Mouse (Mus musculus): Measurements from ENCODE around the gene Rpl11. TPM values are rescaled to one million over a fixed set of nuclear protein-coding genes. Genes with fewer than 3 reads are reported as not detected.
"Not testable (repeated sequence)": the region's sequence is repeated elsewhere in the genome, so short reads cannot be mapped to it uniquely, and the experiment has no call there.

Gene Rpl11
- 181 and 218 TPM in 2 replicates for polyA plus RNA-seq (2012; rRNA removed)

DNA sequence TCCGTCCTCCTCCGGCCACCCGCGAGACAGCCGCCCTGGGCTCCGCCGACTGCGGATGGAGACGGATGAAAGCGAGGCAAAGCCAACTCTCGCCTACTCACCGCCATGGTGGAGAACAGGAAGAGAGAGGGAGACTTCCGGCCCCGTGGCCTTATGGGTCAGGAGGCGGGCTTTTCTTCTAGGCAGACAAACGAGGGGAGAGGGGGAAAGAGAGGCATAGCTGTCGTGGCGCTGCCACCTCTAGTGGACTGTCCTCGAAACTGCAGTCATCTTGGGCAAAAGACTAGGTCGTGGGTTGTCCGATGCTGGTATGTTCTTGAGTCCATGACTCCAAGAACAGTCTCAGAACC, at the start of gene Rpl11:
Gene Rpl11 (minus strand): TSS at position 182 of the 350 bp plus-strand sequence.
- peak; percentile 97 for TF ChIP-seq CTCF (IDR thresholded peaks at IDR 0.05; ENCODE audit: insufficient read depth, low read length)
- TF ChIP-seq POLR2A (IDR thresholded peaks at IDR 0.05; ENCODE audit: borderline replicate concordance, extremely low read depth, low read depth, low read length) = peak; percentile 94; the same call in 1 of the 2 replicates
- Histone ChIP-seq H3K4me3 (replicated peaks; ENCODE audit: extremely low read depth, low read depth, low read length) (peak within 1 kb of the TSS; percentile 99), H3K4me1 (ENCODE audit: control insufficient read depth, insufficient read depth, low read length) (peaks cover 7% of the 10 kb centered on the region; the same call in 1 of the 2 replicates)
- under 1% methylated on average over 21 of the region's 21 CpGs for WGBS
- peak; percentile 89 for DNase-seq

GRCm38 (mm10) chr4:136101753-136102152, 48.5 kb upstream of the Rpl11 start:
- H3K4me3 ChIP-seq (replicated peaks; ENCODE audit: extremely low read depth, low read depth, low read length); DNase-seq; H3K4me1 ChIP-seq (ENCODE audit: control insufficient read depth, insufficient read depth, low read length): not testable (repeated sequence)
- WGBS = 80% methylated on average over 4 of the region's 4 CpGs

- Histone ChIP-seq H3K4me1 (ENCODE audit: control insufficient read depth, insufficient read depth, low read length) (no peaks in the 10 kb centered on the region), H3K4me3 (replicated peaks; ENCODE audit: extremely low read depth, low read depth, low read length) (no peak overlapping the region)
- no peak for TF ChIP-seq CTCF (IDR thresholded peaks at IDR 0.05; ENCODE audit: insufficient read depth, low read length)
- TF ChIP-seq POLR2A (IDR thresholded peaks at IDR 0.05; ENCODE audit: borderline replicate concordance, extremely low read depth, low read depth, low read length) = no peak
- WGBS = 57% methylated on average over 12 of the region's 12 CpGs
- no peak for DNase-seq
Measured at GRCm38 (mm10) chr4:136100396-136101070, 47.3 kb upstream of the Rpl11 start.

GRCm38 (mm10) chr4:136098446-136098845, 45.2 kb upstream of the Rpl11 start:
- 94% methylated on average over 3 of the region's 3 CpGs for WGBS
- Histone ChIP-seq H3K4me3 (replicated peaks; ENCODE audit: extremely low read depth, low read depth, low read length) (no peak overlapping the region), H3K4me1 (ENCODE audit: control insufficient read depth, insufficient read depth, low read length) (no peaks in the 10 kb centered on the region)
- TF ChIP-seq POLR2A (IDR thresholded peaks at IDR 0.05; ENCODE audit: borderline replicate concordance, extremely low read depth, low read depth, low read length) (no peak), CTCF (IDR thresholded peaks at IDR 0.05; ENCODE audit: insufficient read depth, low read length) (no peak)
- no peak for DNase-seq

- no peak overlapping the region for H3K4me3 ChIP-seq (replicated peaks; ENCODE audit: extremely low read depth, low read depth, low read length)
- DNase-seq = no peak
- 62% methylated on average over 11 of the region's 11 CpGs for WGBS
- TF ChIP-seq CTCF (IDR thresholded peaks at IDR 0.05; ENCODE audit: insufficient read depth, low read length) = no peak
- no peak for TF ChIP-seq POLR2A (IDR thresholded peaks at IDR 0.05; ENCODE audit: borderline replicate concordance, extremely low read depth, low read depth, low read length)
- no peaks in the 10 kb centered on the region for H3K4me1 ChIP-seq (ENCODE audit: control insufficient read depth, insufficient read depth, low read length)
Measured at GRCm38 (mm10) chr4:136096446-136097113, 43.4 kb upstream of the Rpl11 start.

DNA sequence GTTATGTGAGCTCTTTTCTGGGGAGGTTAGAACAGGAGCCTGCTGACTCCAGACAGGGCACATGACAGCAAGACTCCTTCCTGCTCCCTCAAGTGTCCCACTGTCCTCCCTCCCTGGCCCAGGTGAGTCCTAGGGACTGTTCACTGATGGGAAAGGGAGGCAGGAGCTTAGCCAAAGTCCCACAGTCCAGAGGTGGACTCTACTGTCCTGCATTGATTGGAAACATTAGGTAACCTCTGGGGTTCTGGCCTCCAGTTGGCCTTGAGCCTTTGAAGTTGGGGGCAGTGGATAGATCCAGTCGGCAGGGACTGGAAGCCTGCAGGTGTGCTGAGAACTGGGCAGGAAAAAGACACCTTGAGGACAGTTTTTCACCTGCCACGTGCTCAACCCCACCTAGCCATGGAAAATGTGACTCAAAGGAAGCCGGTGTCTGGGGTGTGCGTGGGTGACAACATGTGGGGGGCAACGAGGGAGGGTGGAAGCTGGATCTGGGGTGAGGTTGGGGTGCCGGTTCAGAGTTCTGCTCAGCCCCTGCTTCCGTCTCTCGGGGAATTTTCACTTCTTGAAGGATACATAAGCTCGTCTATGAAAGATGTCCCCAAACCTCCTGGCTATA, 42.4 kb upstream of the Rpl11 start:
- no peak for TF ChIP-seq POLR2A (IDR thresholded peaks at IDR 0.05; ENCODE audit: borderline replicate concordance, extremely low read depth, low read depth, low read length)
- no peak for TF ChIP-seq CTCF (IDR thresholded peaks at IDR 0.05; ENCODE audit: insufficient read depth, low read length)
- no peaks in the 10 kb centered on the region for H3K4me1 ChIP-seq (ENCODE audit: control insufficient read depth, insufficient read depth, low read length)
- no peak for DNase-seq
- H3K4me3 ChIP-seq (replicated peaks; ENCODE audit: extremely low read depth, low read depth, low read length) = no peak overlapping the region
- WGBS = 69% methylated on average over 9 of the region's 9 CpGs

DNA sequence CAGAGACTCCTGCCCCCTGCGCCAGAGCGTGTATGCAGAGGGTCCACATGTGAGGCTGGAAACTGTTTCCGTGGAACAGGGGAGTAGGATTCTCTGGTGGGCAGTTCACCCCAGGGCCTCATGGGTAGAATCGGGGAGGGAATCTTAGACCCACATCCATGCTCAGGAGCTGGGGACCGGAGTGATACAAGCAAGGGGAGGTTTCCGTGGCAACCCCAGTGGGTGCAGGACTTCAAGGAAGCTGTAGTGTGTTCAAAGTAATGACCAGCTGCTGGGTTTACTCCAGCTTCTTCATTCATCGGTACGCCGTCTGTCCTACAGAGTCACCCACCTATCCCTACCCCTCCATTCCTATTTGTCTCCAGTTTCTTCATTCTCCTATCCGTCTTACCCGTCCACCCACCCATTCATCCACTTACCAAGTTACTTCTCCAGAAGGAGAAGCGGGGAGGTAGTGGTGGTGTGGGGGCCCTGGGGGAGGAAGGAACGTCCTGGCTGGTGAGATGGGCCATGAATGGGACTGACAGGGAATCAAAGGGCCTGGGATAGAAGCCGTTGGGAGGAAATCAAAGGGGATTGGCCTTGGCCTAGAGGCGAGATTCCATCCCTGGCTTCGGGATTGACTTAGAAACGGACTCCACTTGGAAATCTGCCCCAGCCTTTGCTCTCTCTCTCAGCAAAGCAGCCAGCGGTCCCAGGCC, 41.4 kb upstream of the Rpl11 start:
- Histone ChIP-seq H3K4me1 (ENCODE audit: control insufficient read depth, insufficient read depth, low read length) (no peaks in the 10 kb centered on the region), H3K4me3 (replicated peaks; ENCODE audit: extremely low read depth, low read depth, low read length) (no peak overlapping the region)
- DNase-seq = no peak
- no peak for TF ChIP-seq CTCF (IDR thresholded peaks at IDR 0.05; ENCODE audit: insufficient read depth, low read length)
- no peak for TF ChIP-seq POLR2A (IDR thresholded peaks at IDR 0.05; ENCODE audit: borderline replicate concordance, extremely low read depth, low read depth, low read length)
- 75% methylated on average over 18 of the region's 18 CpGs for WGBS

- WGBS = 90% methylated on average over 7 of the region's 7 CpGs
- H3K4me1 ChIP-seq (ENCODE audit: control insufficient read depth, insufficient read depth, low read length) = no peaks in the 10 kb centered on the region
- H3K4me3 ChIP-seq (replicated peaks; ENCODE audit: extremely low read depth, low read depth, low read length) = no peak overlapping the region
- no peak for TF ChIP-seq POLR2A (IDR thresholded peaks at IDR 0.05; ENCODE audit: borderline replicate concordance, extremely low read depth, low read depth, low read length)
- TF ChIP-seq CTCF (IDR thresholded peaks at IDR 0.05; ENCODE audit: insufficient read depth, low read length) = no peak
- no peak for DNase-seq
Measured at GRCm38 (mm10) chr4:136092498-136092897, 39.3 kb upstream of the Rpl11 start.

- no peak for TF ChIP-seq CTCF (IDR thresholded peaks at IDR 0.05; ENCODE audit: insufficient read depth, low read length)
- no peak overlapping the region for H3K4me3 ChIP-seq (replicated peaks; ENCODE audit: extremely low read depth, low read depth, low read length)
- H3K4me1 ChIP-seq (ENCODE audit: control insufficient read depth, insufficient read depth, low read length) = no peaks in the 10 kb centered on the region
- WGBS = 87% methylated on average over 4 of the region's 4 CpGs
- DNase-seq = no peak
Measured at GRCm38 (mm10) chr4:136091346-136091745, 38.1 kb upstream of the Rpl11 start.
